Mouse (Mus musculus) embryonic facial prominence, embryonic 14.5 days (tissue): Measurements from ENCODE around the gene Olfr1393. TPM values are rescaled to one million over a fixed set of nuclear protein-coding genes. Genes with fewer than 3 reads are reported as not detected.

ENCODE experiments used
- ATAC-seq: fragments of 200-750 bp; cut with Nextera tagmentation; 2 replicates; pipeline ENCODE4 v1.8.0; 2017; ENCODE audit warnings: low read depth, moderate number of reproducible peaks, moderate TSS enrichment
- DNase-seq: peaks from one replicate; pipeline ENCODE4 v3.0.0-alpha.2; 2015; ENCODE audit warnings: low spot score
- H3K27ac ChIP-seq: fragments of 300-500 bp; sonication (generic); replicated peaks from 2 replicates; pipeline ENCODE4 v1.5.1; 2014; ENCODE audit warnings: low read depth, mild to moderate bottlenecking, low read length, moderate library complexity
- H3K27me3 ChIP-seq: fragments of 300-500 bp; sonication (generic); replicated peaks from 2 replicates; pipeline ENCODE4 v1.6.1; 2014; ENCODE audit warnings: low read length; ENCODE audit not compliant: control insufficient read depth, insufficient read depth
- H3K36me3 ChIP-seq: fragments of 300-500 bp; sonication (generic); 2 replicates; pipeline ENCODE4 v1.6.1; 2014; ENCODE audit warnings: low read length, mixed read lengths; ENCODE audit not compliant: control insufficient read depth, insufficient read depth
- H3K4me1 ChIP-seq: fragments of 300-500 bp; sonication (generic); 2 replicates; pipeline ENCODE4 v1.6.1; 2014; ENCODE audit warnings: antibody characterized with exemption, low read length; ENCODE audit not compliant: control insufficient read depth, insufficient read depth
- H3K4me2 ChIP-seq: fragments of 300-500 bp; sonication (generic); 2 replicates; pipeline ENCODE4 v1.6.1; 2014; ENCODE audit warnings: low read depth, mild to moderate bottlenecking, low read length, moderate library complexity, mixed read lengths
- H3K4me3 ChIP-seq: fragments of 300-500 bp; sonication (generic); 2 replicates; pipeline ENCODE4 v1.5.1; 2014; ENCODE audit warnings: low read depth, mild to moderate bottlenecking, low read length
- H3K9ac ChIP-seq: fragments of 300-500 bp; sonication (generic); 2 replicates; pipeline ENCODE4 v1.6.1; 2014; ENCODE audit warnings: low read depth, mild to moderate bottlenecking, low read length, moderate library complexity, mixed read lengths
- H3K9me3 ChIP-seq: fragments of 300-500 bp; sonication (generic); 2 replicates; pipeline ENCODE4 v1.6.1; 2016; ENCODE audit warnings: low read length; ENCODE audit not compliant: control insufficient read depth
- WGBS: fragments of 180-500 bp; shearing (Covaris S2); extraction: QIAGEN DNeasy Blood & Tissue Kit; methylation state at CpG from one replicate; pipeline ENCODE4 v1.1.7; 2014; 5-methylcytosine and 5-hydroxymethylcytosine counted together
- polyA plus RNA-seq: library from polyadenylated mRNA; unstranded; fragments of >200 nt; fragmentation: Nextera tagmentation; extraction: Ambion mirVana; gene quantifications from 2 replicates; pipeline ENCODE4 v1.2.1, GENCODE M21; 2014

The Olfr1393 gene
- 0.10 TPM in 1 of 2 replicates, not detected in the other for polyA plus RNA-seq

- WGBS: 84% methylated on average over 3 of the region's 3 CpGs
- Histone ChIP-seq H3K4me3 (no peak within 1 kb of the TSS), H3K27ac (no peak within 1 kb of the TSS), H3K27me3 (no peaks in the 10 kb centered on the region), H3K36me3 (no peaks in the 10 kb centered on the region), H3K4me2 (no peak within 1 kb of the TSS), H3K9ac (no peak within 1 kb of the TSS), H3K4me1 (no peaks in the 10 kb centered on the region), H3K9me3 (no peaks in the 10 kb centered on the region)
- no peak for ATAC-seq
- no peak for DNase-seq
These were observed at the start of gene Olfr1393 for GRCm38 (mm10) chr11:49278222-49278621. Gene Olfr1393 (plus strand): TSS chr11:49278304.

- no peak overlapping the region; the same call in 1 of the 2 replicates for H3K27ac ChIP-seq
- H3K9me3 ChIP-seq: no peaks in the 10 kb centered on the region
- no peak for ATAC-seq
- no peak overlapping the region for H3K9ac ChIP-seq
- no peaks in the 10 kb centered on the region for H3K27me3 ChIP-seq
- H3K4me1 ChIP-seq: no peaks in the 10 kb centered on the region
- H3K4me3 ChIP-seq: no peak overlapping the region
- 47% methylated on average over 3 of the region's 3 CpGs for WGBS
- DNase-seq: peak; percentile 63
- H3K4me2 ChIP-seq: no peak overlapping the region
- H3K36me3 ChIP-seq: no peaks in the 10 kb centered on the region
These were observed 45.3 kb upstream of the Olfr1393 start for GRCm38 (mm10) chr11:49232781-49233180.

GRCm38 (mm10) chr11:49235459-49236207 lies 42.5 kb upstream of the Olfr1393 start:
- Histone ChIP-seq H3K27ac (no peak overlapping the region), H3K4me3 (no peak overlapping the region), H3K9ac (no peak overlapping the region), H3K36me3 (no peaks in the 10 kb centered on the region), H3K4me2 (no peak overlapping the region), H3K27me3 (no peaks in the 10 kb centered on the region), H3K9me3 (no peaks in the 10 kb centered on the region), H3K4me1 (no peaks in the 10 kb centered on the region)
- 68% methylated on average over 3 of the region's 3 CpGs for WGBS
- DNase-seq (no peak), ATAC-seq (no peak)

GRCm38 (mm10) chr11:49236891-49237290 lies 41.2 kb upstream of the Olfr1393 start:
- Histone ChIP-seq H3K4me1 (no peaks in the 10 kb centered on the region), H3K9me3 (no peaks in the 10 kb centered on the region), H3K27me3 (no peaks in the 10 kb centered on the region), H3K9ac (no peak overlapping the region), H3K4me3 (no peak overlapping the region), H3K27ac (no peak overlapping the region), H3K4me2 (no peak overlapping the region), H3K36me3 (no peaks in the 10 kb centered on the region)
- ATAC-seq (no peak), DNase-seq (no peak)
- 64% methylated on average over 1 of the region's 1 CpGs for WGBS

- H3K4me1 ChIP-seq: no peaks in the 10 kb centered on the region
- H3K4me3 ChIP-seq: no peak overlapping the region
- ATAC-seq: no peak
- no peaks in the 10 kb centered on the region for H3K27me3 ChIP-seq
- no peaks in the 10 kb centered on the region for H3K36me3 ChIP-seq
- no peaks in the 10 kb centered on the region for H3K9me3 ChIP-seq
- no peak for DNase-seq
- H3K27ac ChIP-seq: no peak overlapping the region
- H3K4me2 ChIP-seq: no peak overlapping the region
- no peak overlapping the region for H3K9ac ChIP-seq
- WGBS: 78% methylated on average over 2 of the region's 2 CpGs
These were observed 40.6 kb upstream of the Olfr1393 start for GRCm38 (mm10) chr11:49237532-49237931.

GRCm38 (mm10) chr11:49240310-49240709 lies 37.8 kb upstream of the Olfr1393 start:
- 90% methylated on average over 1 of the region's 1 CpGs for WGBS
- Histone ChIP-seq H3K36me3 (no peaks in the 10 kb centered on the region), H3K4me3 (no peak overlapping the region), H3K9ac (no peak overlapping the region), H3K4me1 (peaks cover 7% of the 10 kb centered on the region), H3K9me3 (no peaks in the 10 kb centered on the region), H3K27me3 (no peaks in the 10 kb centered on the region), H3K27ac (no peak overlapping the region), H3K4me2 (no peak overlapping the region)
- ATAC-seq: no peak
- DNase-seq: no peak

- no peak for ATAC-seq
- WGBS: 79% methylated on average over 4 of the region's 4 CpGs
- H3K27ac ChIP-seq: no peak overlapping the region
These were observed 37.2 kb upstream of the Olfr1393 start for GRCm38 (mm10) chr11:49240874-49241273.

GRCm38 (mm10) chr11:49241471-49241870 lies 36.6 kb upstream of the Olfr1393 start:
- H3K4me1 ChIP-seq: peaks cover 10% of the 10 kb centered on the region
- no peak overlapping the region for H3K4me2 ChIP-seq
- H3K27me3 ChIP-seq: no peaks in the 10 kb centered on the region
- H3K4me3 ChIP-seq: no peak overlapping the region
- ATAC-seq (no peak), DNase-seq (no peak)
- no peak overlapping the region for H3K27ac ChIP-seq
- H3K9me3 ChIP-seq: no peaks in the 10 kb centered on the region
- H3K9ac ChIP-seq: no peak overlapping the region
- WGBS: 33% methylated on average over 1 of the region's 1 CpGs
- H3K36me3 ChIP-seq: no peaks in the 10 kb centered on the region

More at GRCm38 (mm10) chr11:49240874-49241273, 37.2 kb upstream of the Olfr1393 start:
- Histone ChIP-seq H3K9me3 (no peaks in the 10 kb centered on the region), H3K27me3 (no peaks in the 10 kb centered on the region), H3K4me1 (peaks cover 10% of the 10 kb centered on the region), H3K36me3 (no peaks in the 10 kb centered on the region), H3K4me2 (no peak overlapping the region), H3K4me3 (no peak overlapping the region), H3K9ac (no peak overlapping the region)
- DNase-seq: no peak
